Mouse (Mus musculus) CH12.LX (cell line): ENCODE measurements around the gene Atp12a.

Experiments
- CHD1 ChIP-seq: IDR thresholded peaks from 2 replicates; pipeline ENCODE4 v1.6.1; 2012; ENCODE audit warnings: low read depth, low read length, improper control_type of control experiment, inconsistent platforms
- CHD2 ChIP-seq: IDR thresholded peaks from 2 replicates; pipeline ENCODE4 v1.6.1; 2011; ENCODE audit warnings: low read length, improper control_type of control experiment
- CTCF ChIP-seq, 2 experiments: IDR thresholded peaks in 1 of 2; conservative IDR thresholded peaks in 1 of 2; 2 replicates each; pipeline ENCODE4 v1.5.1; 2011 to 2012; ENCODE audit warnings: low read depth in 2 of 2, low read length in 2 of 2, improper control_type of control experiment in 1 of 2, inconsistent platforms in 1 of 2, mild to moderate bottlenecking in 1 of 2, moderate library complexity in 1 of 2
- ELF1 ChIP-seq: IDR thresholded peaks from 2 replicates; pipeline ENCODE4 v1.6.1; 2014; ENCODE audit warnings: low read depth, mild to moderate bottlenecking, inconsistent platforms, low read length, improper control_type of control experiment
- EP300 ChIP-seq: IDR thresholded peaks from 2 replicates; pipeline ENCODE4 v1.6.1; 2011; ENCODE audit warnings: low read length, improper control_type of control experiment
- HCFC1 ChIP-seq: IDR thresholded peaks from 2 replicates; pipeline ENCODE4 v1.6.1; 2012; ENCODE audit warnings: low read depth, mild to moderate bottlenecking, inconsistent platforms, low read length, improper control_type of control experiment
- MAFK ChIP-seq: IDR thresholded peaks from 2 replicates; pipeline ENCODE4 v1.6.1; 2011; ENCODE audit warnings: low read length, improper control_type of control experiment; ENCODE audit not compliant: insufficient replicate concordance
- MAZ ChIP-seq: IDR thresholded peaks from 2 replicates; pipeline ENCODE4 v1.6.1; 2012; ENCODE audit warnings: low read depth, mild to moderate bottlenecking, inconsistent platforms, low read length, improper control_type of control experiment, moderate library complexity
- MEF2A ChIP-seq: IDR thresholded peaks from 2 replicates; pipeline ENCODE4 v1.6.1; 2014; ENCODE audit warnings: low read depth, mild to moderate bottlenecking, inconsistent platforms, low read length, improper control_type of control experiment, borderline replicate concordance
- POLR2A ChIP-seq: IDR thresholded peaks from 2 replicates; pipeline ENCODE4 v1.6.1; 2011; ENCODE audit warnings: low read depth, mild to moderate bottlenecking, improper control_type of control experiment, low read length
- RCOR1 ChIP-seq: conservative IDR thresholded peaks from 2 replicates; pipeline ENCODE4 v1.6.1; 2012; ENCODE audit warnings: low read depth, mild to moderate bottlenecking, inconsistent platforms, low read length, improper control_type of control experiment
- ZC3H11A ChIP-seq: IDR thresholded peaks from 2 replicates; pipeline ENCODE4 v1.6.1; 2012; ENCODE audit warnings: low read depth, mild to moderate bottlenecking, inconsistent platforms, low read length, improper control_type of control experiment

GRCm38 (mm10) chr14:56325038-56325437, 39.8 kb upstream of the Atp12a start:
- TF ChIP-seq POLR2A (no peak), CTCF (conservative IDR thresholded peaks at IDR 0.05 in 1 of 2, IDR thresholded peaks at IDR 0.05 in 1 of 2; ENCODE audit: low read depth in 2 of 2, low read length in 2 of 2) (no peak), MAFK (no peak), RCOR1 (no peak), HCFC1 (no peak), MEF2A (no peak), ZC3H11A (no peak), ELF1 (no peak), EP300 (no peak), CHD2 (no peak), MAZ (no peak), CHD1 (no peak)
